Mouse (Mus musculus): ENCODE data around the gene Hbs1l.

DNA sequence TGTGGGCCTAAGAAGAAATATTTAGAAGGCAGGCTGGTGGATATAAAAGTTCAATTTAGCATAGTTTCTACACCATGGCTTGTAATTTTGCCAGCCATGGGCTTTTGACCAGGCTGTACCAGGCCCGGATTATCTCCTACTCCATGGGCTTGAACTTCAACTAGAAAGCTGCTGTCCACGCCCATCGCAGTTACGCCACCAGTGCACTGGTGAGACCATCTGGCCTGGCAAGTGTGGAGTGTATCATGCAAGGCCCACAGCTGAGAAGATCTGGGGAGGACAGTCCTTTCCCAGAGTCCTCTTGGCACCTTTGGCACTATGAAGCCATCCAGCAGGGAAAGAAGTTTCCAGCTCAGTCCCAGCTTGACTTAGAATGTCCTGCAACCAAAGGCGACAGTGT is 120.4 kb downstream of the Hbs1l start:
- TF ChIP-seq CTCF (IDR thresholded peaks at IDR 0.05; ENCODE audit: borderline replicate concordance, insufficient read depth, low read depth, low read length) (no peak), POLR2A (IDR thresholded peaks at IDR 0.05; ENCODE audit: borderline replicate concordance, insufficient read depth, low read length) (no peak)
